Comparison of ENCODE assay signal across 8 mouse cellular contexts in genomic region chr11:96076221-96077105, GRCm38 (mm10). TPM values are rescaled to one million over a fixed set of nuclear protein-coding genes. Genes with fewer than 3 reads are reported as not detected.
A peak's percentile ranks its signal among the peaks of the same experiment; 100 is the strongest.
DNase-seq lines count a peak whose midpoint lies in the region; ATAC-seq and TF ChIP-seq lines count a peak whose summit lies in the region.

No protein-coding gene starts in this region.

- no peaks in the 10 kb centered on the region for H3K27me3 ChIP-seq in cerebellum, adult 2 months (ENCODE audit: control insufficient read depth, insufficient read depth, low read length)
- no peaks in the 10 kb centered on the region for H3K27me3 ChIP-seq in liver, embryonic 14.5 days (ENCODE audit: control insufficient read depth, insufficient read depth, low read length)

- 65% methylated on average over 13 of the region's 13 CpGs for WGBS in cerebellum, adult 2 months
- WGBS in liver, embryonic 14.5 days (ENCODE audit: insufficient replicate concordance) = 57% methylated on average over 13 of the region's 13 CpGs

- H3K9ac ChIP-seq in liver, embryonic 14.5 days (replicated peaks) = peak overlapping the region; percentile 59

- H3K9me3 ChIP-seq in liver, embryonic 14.5 days (ENCODE audit: control insufficient read depth, low read length) = no peaks in the 10 kb centered on the region

- H3K4me2 ChIP-seq in liver, embryonic 14.5 days (ENCODE audit: low read depth) = peak overlapping the region; percentile 95

- DNase-seq in cerebellum, adult 2 months = peak in 1 of 2 experiments; percentile 26
- DNase-seq in cerebellum, adult 11 months = no peak
- DNase-seq in thymus, postnatal 4 days = peak; percentile 20
- DNase-seq in thymus, adult 18-20 months = no peak
- no peak for DNase-seq in liver, embryonic 14.5 days (ENCODE audit: low read depth in 3 of 3, low spot score in 3 of 3)
- no peak for DNase-seq in ovary, postnatal 10 days (ENCODE audit: low spot score)
- no peak for DNase-seq in gastrocnemius, postnatal 10 days
- no peak for DNase-seq in gastrocnemius, postnatal 14 days

- ATAC-seq in liver, embryonic 14.5 days (ENCODE audit: insufficient read depth) = no peak

- intact Hi-C loops in gastrocnemius, postnatal 14 days (cut with DNase I; ENCODE audit: low total_unique reads) = no loop called here

- H3K27ac ChIP-seq in cerebellum, adult 2 months (ENCODE audit: insufficient read depth, low read length) = peak overlapping the region; percentile 2; the same call in 1 of the 2 replicates
- H3K27ac ChIP-seq in liver, embryonic 14.5 days = peak overlapping the region; percentile 66

- H3K4me1 ChIP-seq in cerebellum, adult 2 months (ENCODE audit: control insufficient read depth, insufficient read depth, low read length) = peaks cover 2% of the 10 kb centered on the region; the same call in 1 of the 2 replicates
- peaks cover 8 to 15% of the 10 kb centered on the region in 2 experiments for H3K4me1 ChIP-seq in liver, embryonic 14.5 days (replicated peaks; ENCODE audit: control insufficient read depth in 2 of 2, insufficient read depth in 2 of 2, low read length in 1 of 2)

- TF ChIP-seq EP300 in liver, embryonic 14.5 days (IDR thresholded peaks at IDR 0.05; ENCODE audit: low read depth) = no peak

- TF ChIP-seq POLR2A in cerebellum, adult 2 months (IDR thresholded peaks at IDR 0.05; ENCODE audit: borderline replicate concordance, insufficient read depth, low read length) = no peak

- no peak for TF ChIP-seq CTCF in cerebellum, adult 2 months (IDR thresholded peaks at IDR 0.05; ENCODE audit: borderline replicate concordance, insufficient read depth, low read depth, low read length)
- no peak for TF ChIP-seq CTCF in liver, embryonic 14.5 days (IDR thresholded peaks at IDR 0.05; ENCODE audit: low read depth)

- peaks cover 8% of the 10 kb centered on the region for H3K36me3 ChIP-seq in liver, embryonic 14.5 days (replicated peaks; ENCODE audit: control insufficient read depth, insufficient read depth, low read depth)

- peak overlapping the region; percentile 52 for H3K4me3 ChIP-seq in cerebellum, adult 2 months (replicated peaks; ENCODE audit: insufficient read depth, low read depth, low read length)
- H3K4me3 ChIP-seq in liver, embryonic 14.5 days (ENCODE audit: insufficient read depth in 1 of 2, low read depth in 2 of 2, low read length in 2 of 2) = peak overlapping the region; percentile 65 to 82

RNA-seq across cellular contexts. Expression of gene Atp5g1, which starts 1.0 kb away (rescaled TPM):
- polyA plus RNA-seq in cerebellum, adult 2 months (2012; rRNA removed) = 696 and 758 TPM in 2 replicates
- polyA plus RNA-seq in liver, embryonic 14.5 days (2012; rRNA removed) = 213 and 233 TPM in 2 replicates
- polyA plus RNA-seq in liver, embryonic 14.5 days (2014; fragmentation: Nextera tagmentation; extraction: Ambion mirVana) = 650 and 693 TPM in 2 replicates
- 1,000 to 10,000 TPM; 1,118 to 1,302 TPM for total RNA-seq in gastrocnemius, postnatal 10 days (2021)
- 1,000 to 10,000 TPM; 1,272 to 1,516 TPM for total RNA-seq in gastrocnemius, postnatal 14 days (2021)

RNA-seq across cellular contexts. Expression of gene Ube2z, which starts 11.3 kb away (rescaled TPM):
- 56.0 and 56.8 TPM in 2 replicates for polyA plus RNA-seq in cerebellum, adult 2 months (2012; rRNA removed)
- 11.8 and 15.7 TPM in 2 replicates for polyA plus RNA-seq in liver, embryonic 14.5 days (2012; rRNA removed)
- 10.7 and 11.5 TPM in 2 replicates for polyA plus RNA-seq in liver, embryonic 14.5 days (2014; fragmentation: Nextera tagmentation; extraction: Ambion mirVana)
- total RNA-seq in gastrocnemius, postnatal 10 days (2021) = 10 to 100 TPM; 24.2 to 29.8 TPM
- 10 to 100 TPM; 17.6 to 19.9 TPM for total RNA-seq in gastrocnemius, postnatal 14 days (2021)

RNA-seq across cellular contexts. Expression of gene Calcoco2, which starts 35.3 kb away (rescaled TPM):
- 0.08 TPM in 1 of 2 replicates, not detected in the other for polyA plus RNA-seq in cerebellum, adult 2 months (2012; rRNA removed)
- not detected in 2 replicates for polyA plus RNA-seq in liver, embryonic 14.5 days (2012; rRNA removed)
- not detected in 2 replicates for polyA plus RNA-seq in liver, embryonic 14.5 days (2014; fragmentation: Nextera tagmentation; extraction: Ambion mirVana)
- total RNA-seq in gastrocnemius, postnatal 10 days (2021) = not detected
- not detected for total RNA-seq in gastrocnemius, postnatal 14 days (2021)

RNA-seq across cellular contexts. Expression of gene Snf8, which starts 41.8 kb away (rescaled TPM):
- polyA plus RNA-seq in cerebellum, adult 2 months (2012; rRNA removed) = 75.0 and 83.5 TPM in 2 replicates
- 18.5 and 28.2 TPM in 2 replicates for polyA plus RNA-seq in liver, embryonic 14.5 days (2012; rRNA removed)
- polyA plus RNA-seq in liver, embryonic 14.5 days (2014; fragmentation: Nextera tagmentation; extraction: Ambion mirVana) = 28.9 and 30.0 TPM in 2 replicates
- 10 to 100 TPM; 31.6 to 34.5 TPM for total RNA-seq in gastrocnemius, postnatal 10 days (2021)
- 10 to 100 TPM; 27.6 to 31.7 TPM for total RNA-seq in gastrocnemius, postnatal 14 days (2021)

RNA-seq across cellular contexts. Expression of gene Gip, which starts 52.1 kb away (rescaled TPM):
- not detected in 2 replicates for polyA plus RNA-seq in cerebellum, adult 2 months (2012; rRNA removed)
- polyA plus RNA-seq in liver, embryonic 14.5 days (2012; rRNA removed) = 0.09 TPM in 1 of 2 replicates, not detected in the other
- polyA plus RNA-seq in liver, embryonic 14.5 days (2014; fragmentation: Nextera tagmentation; extraction: Ambion mirVana) = not detected in 2 replicates
- not detected for total RNA-seq in gastrocnemius, postnatal 10 days (2021)
- total RNA-seq in gastrocnemius, postnatal 14 days (2021) = not detected
